Mouse (Mus musculus): ENCODE data around the gene Zfp982. TPM values are rescaled to one million over a fixed set of nuclear protein-coding genes. Genes with fewer than 3 reads are reported as not detected.
"Not testable (repeated sequence)": the region's sequence is repeated elsewhere in the genome, so short reads cannot be mapped to it uniquely, and the experiment has no call there.

Zfp982 gene
- polyA plus RNA-seq, 1 experiment from 2014 or later = 0.39 TPM

DNA sequence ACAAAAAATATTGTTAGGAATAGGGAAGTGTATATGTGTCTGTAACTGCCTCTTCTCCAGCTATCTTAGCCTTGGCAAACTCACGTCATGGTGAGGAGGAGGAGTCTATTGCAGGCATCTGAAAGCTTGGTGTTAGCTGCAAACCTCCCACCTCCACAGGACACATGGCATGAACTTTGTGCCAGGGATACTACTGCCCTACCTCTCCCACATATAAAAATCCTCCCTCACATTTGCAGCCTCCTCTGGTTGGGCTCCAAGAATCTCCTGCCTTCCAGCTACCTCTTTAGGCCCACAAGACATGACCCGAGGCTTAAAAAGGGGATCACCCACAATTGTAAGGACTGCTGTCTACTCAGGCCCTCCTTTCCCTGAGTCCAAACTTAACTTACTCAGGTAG lies 45.5 kb downstream of the Zfp982 start:
- Histone ChIP-seq H3K4me3 (ENCODE audit: inconsistent target) (no peak overlapping the region), H3K36me3 (ENCODE audit: inconsistent target) (no peaks in the 10 kb centered on the region), H3K27ac (no peak overlapping the region), H3K79me2 (ENCODE audit: inconsistent target) (no peaks in the 10 kb centered on the region)
- 85% methylated on average over 2 of the region's 2 CpGs for WGBS (ENCODE audit: missing documents)

- H3K4me3 ChIP-seq (ENCODE audit: inconsistent target); H3K27ac ChIP-seq; H3K79me2 ChIP-seq (ENCODE audit: inconsistent target); H3K36me3 ChIP-seq (ENCODE audit: inconsistent target): not testable (repeated sequence)
- WGBS (ENCODE audit: missing documents) = 96% methylated on average over 3 of the region's 3 CpGs
Observed at GRCm38 (mm10) chr4:147539918-147540317, 47.7 kb downstream of the Zfp982 start, which contains the start of gene Gm16503. Gene Gm16503, plus strand, starts transcription at chr4:147540218.

- no peaks in the 10 kb centered on the region for H3K36me3 ChIP-seq (ENCODE audit: inconsistent target)
- no peak overlapping the region for H3K4me3 ChIP-seq (ENCODE audit: inconsistent target)
- H3K79me2 ChIP-seq (ENCODE audit: inconsistent target) = no peaks in the 10 kb centered on the region
- H3K27ac ChIP-seq = no peak overlapping the region
Observed at GRCm38 (mm10) chr4:147541105-147541504, 48.9 kb downstream of the Zfp982 start.

DNA sequence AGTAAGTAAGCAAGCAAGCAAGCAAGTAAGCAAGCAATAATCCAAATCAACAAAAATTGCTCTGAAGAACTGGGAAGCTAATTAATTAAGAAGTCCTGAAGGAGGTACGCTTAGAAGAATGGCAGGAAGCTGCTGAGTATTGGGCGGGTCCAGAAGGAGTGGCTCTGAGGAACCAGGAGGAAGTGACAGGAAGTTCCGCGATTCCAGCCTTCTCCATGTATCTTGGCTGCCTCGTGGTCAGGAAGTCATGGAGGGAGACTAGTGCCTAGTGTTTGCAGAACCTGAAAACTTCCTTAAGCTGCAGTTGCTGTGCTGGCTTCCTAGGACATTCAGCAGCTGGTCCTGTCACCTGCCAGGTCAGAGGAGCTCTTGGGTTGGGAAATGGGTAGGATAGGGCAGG lies 60.9 kb downstream of the Zfp982 start, which contains the start of gene Zfp985:
TSS of gene Zfp985 (plus strand) at position 207 of the 400 bp plus-strand sequence.
- not testable (repeated sequence) for H3K27ac ChIP-seq; H3K36me3 ChIP-seq (ENCODE audit: inconsistent target); H3K4me3 ChIP-seq (ENCODE audit: inconsistent target); H3K79me2 ChIP-seq (ENCODE audit: inconsistent target)
- 60% methylated on average over 5 of the region's 5 CpGs for WGBS (ENCODE audit: missing documents)

DNA sequence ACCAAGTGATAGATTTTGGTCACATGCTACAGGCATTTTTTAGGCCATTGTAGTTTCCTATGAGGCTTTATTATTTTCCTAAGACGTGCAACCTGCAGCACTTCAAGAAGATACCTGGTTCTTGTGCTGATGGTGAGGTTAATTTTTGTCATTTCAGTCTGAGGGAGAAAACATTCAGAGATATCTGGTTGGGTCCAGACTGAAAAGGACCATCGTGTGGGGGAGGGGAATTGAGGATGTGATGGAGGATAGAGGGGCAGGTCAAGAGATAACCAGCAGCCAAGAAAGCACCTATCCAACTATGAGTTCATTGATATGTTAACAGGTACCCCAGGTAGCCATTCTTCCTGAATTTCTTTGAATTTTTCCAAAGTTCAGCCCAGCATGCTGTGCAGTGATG lies 62.1 kb downstream of the Zfp982 start:
- WGBS (ENCODE audit: missing documents) = 89% methylated on average over 2 of the region's 2 CpGs
- not testable (repeated sequence) for H3K36me3 ChIP-seq (ENCODE audit: inconsistent target); H3K79me2 ChIP-seq (ENCODE audit: inconsistent target); H3K4me3 ChIP-seq (ENCODE audit: inconsistent target); H3K27ac ChIP-seq

DNA sequence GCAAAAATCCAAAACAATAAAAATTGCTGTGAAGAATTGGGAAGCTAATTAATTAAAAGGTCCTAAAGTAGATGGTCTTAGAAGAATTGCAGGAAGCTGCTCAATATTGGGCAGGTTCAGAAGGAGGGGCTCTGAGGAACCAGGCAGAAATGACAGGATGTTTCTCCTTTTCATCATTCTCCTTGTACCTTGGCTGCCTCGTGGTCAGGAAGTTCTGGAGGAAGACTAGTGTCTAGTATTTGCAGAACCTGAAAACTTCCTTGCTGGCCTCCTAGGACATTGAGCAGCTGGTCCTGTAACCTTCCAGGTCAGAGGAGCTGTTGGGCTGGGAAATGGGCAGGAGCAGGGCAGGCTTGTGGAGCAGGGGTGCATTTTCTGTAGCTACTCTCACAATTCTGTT lies 64.7 kb downstream of the Zfp982 start:
- WGBS (ENCODE audit: missing documents) = 4% methylated on average over 1 of the region's 1 CpGs
- not testable (repeated sequence) for H3K36me3 ChIP-seq (ENCODE audit: inconsistent target); H3K79me2 ChIP-seq (ENCODE audit: inconsistent target); H3K27ac ChIP-seq; H3K4me3 ChIP-seq (ENCODE audit: inconsistent target)

DNA sequence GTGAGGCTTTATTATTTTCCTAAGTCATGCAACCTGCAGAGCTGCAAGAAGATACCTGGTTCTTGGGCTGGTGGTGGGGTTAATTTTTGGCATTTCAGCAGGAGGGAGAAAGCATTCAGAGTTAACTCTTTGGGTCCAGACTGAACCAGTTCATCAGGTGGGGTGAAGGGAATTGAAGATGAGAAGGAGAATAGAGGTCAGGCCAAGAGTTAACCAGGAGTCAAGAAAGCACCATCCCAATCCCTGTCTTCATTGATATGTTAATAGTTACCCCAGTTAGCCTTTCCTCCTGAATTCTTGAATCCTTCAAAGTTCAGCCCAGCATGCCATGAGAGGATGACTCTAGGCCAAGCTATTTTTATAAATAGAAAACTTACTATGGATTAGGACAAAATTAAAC lies 65.8 kb downstream of the Zfp982 start:
- H3K79me2 ChIP-seq (ENCODE audit: inconsistent target); H3K36me3 ChIP-seq (ENCODE audit: inconsistent target); H3K27ac ChIP-seq; H3K4me3 ChIP-seq (ENCODE audit: inconsistent target): not testable (repeated sequence)

DNA sequence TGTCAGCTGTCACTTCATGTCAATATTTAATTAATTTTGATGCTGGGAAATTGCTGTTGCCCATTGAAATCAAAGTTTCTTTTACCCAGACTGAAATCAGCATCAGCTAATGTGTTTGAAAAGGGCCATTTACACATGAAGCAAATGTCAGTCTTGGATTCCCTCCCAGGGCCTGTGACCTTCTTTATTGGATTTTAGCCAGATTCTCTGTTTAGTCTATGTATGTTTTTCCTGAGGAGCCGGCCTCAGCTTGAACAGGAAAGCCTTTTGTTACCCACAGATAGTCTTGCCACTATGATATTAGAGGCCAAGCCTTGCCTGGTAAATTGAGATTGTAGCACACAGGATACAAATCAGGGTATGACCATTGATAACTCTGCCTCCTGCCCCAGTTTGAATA lies 66.9 kb downstream of the Zfp982 start:
- 47% methylated on average over 1 of the region's 1 CpGs for WGBS (ENCODE audit: missing documents)
- not testable (repeated sequence) for H3K79me2 ChIP-seq (ENCODE audit: inconsistent target); H3K36me3 ChIP-seq (ENCODE audit: inconsistent target); H3K4me3 ChIP-seq (ENCODE audit: inconsistent target); H3K27ac ChIP-seq

Other genes starting within 250 kb of the Zfp982 start
- not detected in 3 replicates for gene Zfp988, start 186.7 kb upstream of the Zfp982 start, polyA plus RNA-seq (2018)
- not detected in 3 replicates for gene Zfp978, start 131.1 kb upstream of the Zfp982 start, polyA plus RNA-seq (2018)
- gene Gm16503, start 47.8 kb downstream of the Zfp982 start, polyA plus RNA-seq (2018) = not detected in 3 replicates
- gene Zfp985, start 60.9 kb downstream of the Zfp982 start, polyA plus RNA-seq (2018) = not detected in 3 replicates
- 0.29 to 1.7 TPM (median 1.1 TPM) in 3 replicates for gene Zfp979, start 150.1 kb downstream of the Zfp982 start, polyA plus RNA-seq (2018)
- gene Zfp534, start 210.1 kb downstream of the Zfp982 start, polyA plus RNA-seq (2018) = not detected in 3 replicates

Measured in macrophage (primary cell).